Mouse (Mus musculus) lung, embryonic 16.5 days (tissue): ENCODE results near the gene Asap3. TPM values are rescaled to one million over a fixed set of nuclear protein-coding genes. Genes with fewer than 3 reads are reported as not detected.

ENCODE experiments used
- ATAC-seq: fragments of 200-750 bp; cut with Nextera tagmentation; 2 replicates; pipeline ENCODE4 v1.8.0; 2017; ENCODE audit warnings: low read depth, mild to moderate bottlenecking, moderate library complexity
- H3K27ac ChIP-seq: fragments of 300-500 bp; sonication (generic); 2 replicates; pipeline ENCODE4 v1.5.1; 2014; ENCODE audit warnings: mild to moderate bottlenecking, control low read depth, low read length
- H3K27me3 ChIP-seq: fragments of 300-500 bp; sonication (generic); 2 replicates; pipeline ENCODE4 v1.6.1; 2014; ENCODE audit warnings: low read depth, low read length, mixed read lengths; ENCODE audit not compliant: control insufficient read depth, insufficient read depth
- H3K36me3 ChIP-seq: fragments of 300-500 bp; sonication (generic); 2 replicates; pipeline ENCODE4 v1.6.1; 2014; ENCODE audit warnings: low read length; ENCODE audit not compliant: control insufficient read depth, insufficient read depth
- H3K4me1 ChIP-seq: fragments of 300-500 bp; sonication (generic); replicated peaks from 2 replicates; pipeline ENCODE4 v1.6.1; 2014; ENCODE audit warnings: low read length, mixed read lengths; ENCODE audit not compliant: control insufficient read depth, insufficient read depth
- H3K4me2 ChIP-seq: fragments of 300-500 bp; sonication (generic); 2 replicates; pipeline ENCODE4 v1.6.1; 2014; ENCODE audit warnings: low read depth, low read length, control low read depth
- H3K4me3 ChIP-seq: fragments of 300-500 bp; sonication (generic); 2 replicates; pipeline ENCODE4 v1.5.1; 2014; ENCODE audit warnings: mild to moderate bottlenecking, low read length, control low read depth
- H3K9ac ChIP-seq: fragments of 300-500 bp; sonication (generic); 2 replicates; pipeline ENCODE4 v1.6.1; 2014; ENCODE audit warnings: low read length, control low read depth
- H3K9me3 ChIP-seq: fragments of 300-500 bp; sonication (generic); 2 replicates; pipeline ENCODE4 v1.6.1; 2016; ENCODE audit warnings: low read length; ENCODE audit not compliant: control insufficient read depth
- WGBS: fragments of 180-500 bp; shearing (Covaris S2); extraction: QIAGEN DNeasy Blood & Tissue Kit; methylation state at CpG from one replicate; pipeline ENCODE4 v1.1.7; 2014; 5-methylcytosine and 5-hydroxymethylcytosine counted together
- polyA plus RNA-seq: library from polyadenylated mRNA; unstranded; fragments of >200 nt; fragmentation: Nextera tagmentation; extraction: Ambion mirVana; gene quantifications from 2 replicates; pipeline ENCODE4 v1.2.1, GENCODE M21; 2015

Gene Asap3
- polyA plus RNA-seq, 1 experiment from 2014 or later, result 8.2 TPM

- 0 out of 2 replicates have a peak, but pooled peaks cover 3% of the 10 kb centered on the region for H3K27me3 ChIP-seq
- ATAC-seq, result no peak
- H3K4me3 ChIP-seq, result no peak overlapping the region
- H3K9ac ChIP-seq, result no peak overlapping the region
- H3K4me2 ChIP-seq, result no peak overlapping the region
- H3K4me1 ChIP-seq, result peaks cover 4% of the 10 kb centered on the region; the same call in 1 of the 2 replicates
- no peaks in the 10 kb centered on the region for H3K9me3 ChIP-seq
- 16% methylated on average over 6 of the region's 6 CpGs for WGBS
- no peaks in the 10 kb centered on the region for H3K36me3 ChIP-seq
- H3K27ac ChIP-seq, result no peak overlapping the region
Measured at GRCm38 (mm10) chr4:136255919-136256318, 49.8 kb downstream of the Asap3 start.

- 56% methylated on average over 10 of the region's 10 CpGs for WGBS
- no peak overlapping the region for H3K9ac ChIP-seq
- H3K36me3 ChIP-seq, result no peaks in the 10 kb centered on the region
- H3K27me3 ChIP-seq, result no peaks in the 10 kb centered on the region
- no peak overlapping the region for H3K27ac ChIP-seq
- H3K4me3 ChIP-seq, result no peak overlapping the region
- H3K4me1 ChIP-seq, result peaks cover 6% of the 10 kb centered on the region; the same call in 1 of the 2 replicates
- no peak for ATAC-seq
- no peak overlapping the region for H3K4me2 ChIP-seq
- no peaks in the 10 kb centered on the region for H3K9me3 ChIP-seq
Measured at GRCm38 (mm10) chr4:136256696-136257095, 50.5 kb downstream of the Asap3 start.

GRCm38 (mm10) chr4:136259916-136260315, 53.8 kb downstream of the Asap3 start:
- no peaks in the 10 kb centered on the region for H3K36me3 ChIP-seq
- no peaks in the 10 kb centered on the region for H3K9me3 ChIP-seq
- peaks cover 6% of the 10 kb centered on the region; the same call in 1 of the 2 replicates for H3K4me1 ChIP-seq
- 56% methylated on average over 3 of the region's 3 CpGs for WGBS
- no peak overlapping the region for H3K4me2 ChIP-seq
- no peak for ATAC-seq
- no peak overlapping the region for H3K9ac ChIP-seq
- H3K27ac ChIP-seq, result no peak overlapping the region
- no peak overlapping the region for H3K4me3 ChIP-seq
- no peaks in the 10 kb centered on the region for H3K27me3 ChIP-seq

- H3K27me3 ChIP-seq, result no peaks in the 10 kb centered on the region
- H3K4me1 ChIP-seq, result peaks cover 6% of the 10 kb centered on the region; the same call in 1 of the 2 replicates
- peak; percentile 91 for ATAC-seq
- no peak overlapping the region for H3K4me3 ChIP-seq
- H3K4me2 ChIP-seq, result no peak overlapping the region
- H3K9me3 ChIP-seq, result no peaks in the 10 kb centered on the region
- H3K36me3 ChIP-seq, result no peaks in the 10 kb centered on the region
- H3K9ac ChIP-seq, result peak overlapping the region; percentile 10; the same call in 1 of the 2 replicates
- H3K27ac ChIP-seq, result peak overlapping the region; percentile 56
- 38% methylated on average over 9 of the region's 10 CpGs for WGBS
Measured at GRCm38 (mm10) chr4:136260491-136261180, 54.5 kb downstream of the Asap3 start.

- Histone ChIP-seq H3K9ac (no peak overlapping the region), H3K4me3 (no peak overlapping the region), H3K4me1 (peaks cover 6% of the 10 kb centered on the region; the same call in 1 of the 2 replicates), H3K4me2 (no peak overlapping the region), H3K36me3 (no peaks in the 10 kb centered on the region), H3K27ac (peak overlapping the region; percentile 31; the same call in 1 of the 2 replicates), H3K9me3 (no peaks in the 10 kb centered on the region), H3K27me3 (no peaks in the 10 kb centered on the region)
- peak; percentile 32; the same call in 1 of the 2 replicates for ATAC-seq
- WGBS, result 50% methylated on average over 10 of the region's 10 CpGs
Measured at GRCm38 (mm10) chr4:136261912-136262311, 55.7 kb downstream of the Asap3 start.

- H3K36me3 ChIP-seq, result no peaks in the 10 kb centered on the region
- no peak overlapping the region for H3K27ac ChIP-seq
- no peak overlapping the region for H3K4me2 ChIP-seq
- no peaks in the 10 kb centered on the region for H3K9me3 ChIP-seq
- ATAC-seq, result no peak
- H3K4me3 ChIP-seq, result no peak overlapping the region
- no peaks in the 10 kb centered on the region for H3K27me3 ChIP-seq
- WGBS, result 89% methylated on average over 4 of the region's 4 CpGs
- no peak overlapping the region for H3K9ac ChIP-seq
- peaks cover 6% of the 10 kb centered on the region; the same call in 1 of the 2 replicates for H3K4me1 ChIP-seq
Measured at GRCm38 (mm10) chr4:136263555-136263954, 57.4 kb downstream of the Asap3 start.

- WGBS, result 76% methylated on average over 9 of the region's 9 CpGs
- Histone ChIP-seq H3K36me3 (no peaks in the 10 kb centered on the region), H3K4me2 (no peak overlapping the region), H3K4me1 (no peaks in the 10 kb centered on the region; the same call in 1 of the 2 replicates), H3K9me3 (no peaks in the 10 kb centered on the region), H3K9ac (no peak overlapping the region), H3K27me3 (no peaks in the 10 kb centered on the region), H3K4me3 (no peak overlapping the region), H3K27ac (no peak overlapping the region)
- no peak for ATAC-seq
Measured at GRCm38 (mm10) chr4:136266716-136267343, 60.7 kb downstream of the Asap3 start.

GRCm38 (mm10) chr4:136268912-136269311, 62.7 kb downstream of the Asap3 start:
- Histone ChIP-seq H3K36me3 (no peaks in the 10 kb centered on the region), H3K27ac (no peak overlapping the region), H3K27me3 (no peaks in the 10 kb centered on the region), H3K9ac (no peak overlapping the region), H3K9me3 (peaks cover 12% of the 10 kb centered on the region; the same call in 1 of the 2 replicates), H3K4me3 (no peak overlapping the region), H3K4me1 (no peaks in the 10 kb centered on the region), H3K4me2 (no peak overlapping the region)
- ATAC-seq, result no peak
- 90% methylated on average over 1 of the region's 1 CpGs for WGBS

- H3K27ac ChIP-seq, result no peak overlapping the region; the same call in 1 of the 2 replicates
- H3K4me2 ChIP-seq, result no peak overlapping the region
- H3K27me3 ChIP-seq, result no peaks in the 10 kb centered on the region
- no peak for ATAC-seq
- H3K9ac ChIP-seq, result no peak overlapping the region
- H3K9me3 ChIP-seq, result peaks cover 12% of the 10 kb centered on the region; the same call in 1 of the 2 replicates
- H3K4me3 ChIP-seq, result no peak overlapping the region
- no peaks in the 10 kb centered on the region for H3K4me1 ChIP-seq
- 87% methylated on average over 8 of the region's 8 CpGs for WGBS
- H3K36me3 ChIP-seq, result no peaks in the 10 kb centered on the region
Measured at GRCm38 (mm10) chr4:136270648-136271047, 64.5 kb downstream of the Asap3 start.
